Mouse (Mus musculus) urinary bladder, adult 2 months (tissue): ENCODE data around the gene 4930402H24Rik. TPM values are rescaled to one million over a fixed set of nuclear protein-coding genes. Genes with fewer than 3 reads are reported as not detected.

Experiments
- DNase-seq: peaks from one replicate; pipeline ENCODE4 v3.0.0; 2022; ENCODE audit warnings: low spot score
- polyA plus RNA-seq: library from polyadenylated mRNA; depleted of rRNA; stranded (reverse); fragments of >200 nt; gene quantifications from 2 replicates; pipeline ENCODE4 v1.2.3, GENCODE M21; 2012

4930402H24Rik gene
- polyA plus RNA-seq, 1 experiment, result 46.9 TPM

DNA sequence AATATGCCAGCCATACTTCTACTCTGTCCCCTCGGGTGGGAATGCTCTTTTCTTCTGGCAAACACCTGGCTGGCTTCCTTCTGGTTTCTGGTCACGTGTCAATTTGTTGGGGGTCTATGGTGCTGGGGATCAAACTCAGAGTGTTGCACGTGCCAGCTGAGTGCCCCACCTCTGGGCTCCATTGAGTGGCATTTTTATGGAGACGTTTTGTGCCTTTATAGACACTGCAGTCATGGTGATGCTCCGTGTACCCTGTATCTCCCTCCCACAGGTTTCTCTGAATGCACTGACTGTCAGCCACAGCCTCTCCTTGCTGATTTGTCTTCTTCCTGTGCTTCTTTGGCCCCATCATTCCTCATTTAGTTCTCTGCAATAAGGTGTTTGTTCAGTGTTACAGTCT lies 174.4 kb downstream of the 4930402H24Rik start:
- DNase-seq, result no peak

DNA sequence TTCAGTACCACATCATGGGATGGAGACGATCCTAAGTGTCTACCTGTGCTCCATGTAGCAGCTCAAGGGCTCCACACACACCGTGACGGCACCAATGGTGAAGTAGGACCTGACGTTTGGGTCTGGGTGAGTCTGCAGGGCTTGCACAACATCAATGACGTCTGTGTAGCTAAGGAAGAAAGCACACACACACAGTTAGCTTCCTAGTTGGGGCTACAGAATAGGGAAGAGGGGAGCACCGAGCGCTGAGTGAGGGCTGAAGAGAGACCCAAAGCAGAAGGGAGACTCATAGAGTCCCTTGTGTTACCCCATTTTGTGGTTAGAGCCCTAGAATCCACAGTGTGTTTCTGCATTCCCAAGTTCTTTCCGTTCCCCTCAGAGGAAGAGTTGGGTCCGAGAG lies 175.5 kb downstream of the 4930402H24Rik start:
- DNase-seq, result no peak

DNA sequence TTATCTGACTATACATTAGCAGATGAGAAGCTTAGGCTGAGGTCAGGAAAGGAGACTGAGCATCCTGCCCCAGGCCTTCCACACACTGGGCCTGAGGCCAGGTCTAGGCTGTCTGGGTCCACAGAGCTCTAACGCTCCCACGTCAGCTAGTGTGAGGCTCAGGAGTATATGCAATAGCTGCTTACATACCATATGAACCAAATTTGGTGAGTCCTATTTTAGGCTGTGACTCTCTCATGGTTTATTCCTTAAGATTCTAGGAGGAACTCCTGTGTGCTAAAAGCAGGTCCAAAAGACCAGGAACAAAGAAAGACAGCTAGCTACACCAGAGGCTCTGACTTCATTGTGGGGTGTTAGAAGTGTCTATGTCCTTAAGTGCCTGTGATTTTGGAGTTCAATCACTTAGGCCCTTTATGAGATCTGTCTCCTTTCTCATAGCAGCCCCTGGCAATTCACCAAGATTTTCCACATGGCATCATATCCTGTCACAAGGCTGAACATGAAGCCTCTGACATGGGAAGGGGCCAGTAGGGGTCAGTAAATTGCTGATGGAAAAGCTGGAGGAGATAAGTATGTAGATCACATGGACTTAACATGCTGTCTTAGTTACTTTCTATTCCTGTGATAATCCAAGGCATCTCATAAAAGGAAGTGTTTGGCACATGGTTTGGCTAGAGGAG lies 177.2 kb downstream of the 4930402H24Rik start:
- no peak for DNase-seq

DNA sequence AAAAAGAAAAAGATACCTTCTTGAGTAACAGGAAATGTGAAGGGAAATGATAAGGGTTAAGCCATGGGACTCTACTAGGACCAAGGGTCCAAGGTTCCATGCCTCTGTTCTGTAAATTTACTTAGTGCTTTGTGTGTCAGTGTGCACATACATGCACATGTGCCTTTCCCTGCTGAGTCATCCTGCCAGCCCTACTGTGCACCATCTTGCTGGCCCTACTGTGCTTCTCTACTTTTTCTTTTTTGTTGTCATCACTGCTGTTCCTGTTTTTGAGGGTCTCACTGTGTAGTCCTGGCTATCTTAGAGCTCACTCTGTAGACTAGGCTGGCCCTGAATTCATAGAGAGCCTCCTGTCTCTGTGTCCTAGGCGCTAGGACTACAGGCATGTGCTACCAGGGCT lies 178.5 kb downstream of the 4930402H24Rik start:
- DNase-seq, result no peak

DNA sequence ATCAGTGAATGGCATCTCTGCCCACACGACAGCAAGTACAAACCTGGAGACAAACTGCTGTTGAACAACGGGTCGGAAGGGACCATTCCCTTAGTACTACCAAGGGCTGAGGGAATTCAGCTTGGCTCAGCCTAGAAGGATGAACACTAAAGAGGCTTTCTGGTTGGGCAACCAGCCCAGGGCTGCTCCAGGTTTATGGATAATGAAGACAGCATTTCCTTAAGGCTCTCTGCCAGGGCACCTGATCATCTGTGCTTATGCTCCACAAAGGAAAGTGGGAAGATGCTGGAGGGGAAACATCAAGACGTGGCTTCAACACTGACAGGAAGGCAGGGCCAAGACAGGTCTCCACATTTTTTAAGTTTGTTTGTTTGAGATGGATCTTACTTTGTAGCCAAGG lies 181.8 kb downstream of the 4930402H24Rik start:
- no peak for DNase-seq

DNA sequence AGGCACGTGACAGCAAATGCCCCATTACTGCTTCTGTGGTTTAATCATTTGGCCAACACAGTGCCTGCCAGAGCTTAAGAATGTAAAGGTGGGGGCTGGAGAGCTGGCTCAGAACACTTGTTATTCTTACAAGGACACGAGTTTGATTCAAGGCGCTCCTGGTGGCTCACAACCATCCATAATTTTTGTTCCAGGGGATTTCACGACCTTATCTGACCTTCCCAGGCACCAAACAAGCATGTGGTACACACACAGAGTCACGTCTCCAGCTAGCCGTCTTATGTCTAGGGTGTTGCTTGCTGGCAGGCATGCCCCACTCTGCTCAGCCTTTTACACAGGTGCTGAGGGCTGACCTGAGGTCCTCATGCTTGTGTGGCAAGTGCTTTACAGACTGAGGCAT lies 188.3 kb downstream of the 4930402H24Rik start:
- DNase-seq, result no peak

DNA sequence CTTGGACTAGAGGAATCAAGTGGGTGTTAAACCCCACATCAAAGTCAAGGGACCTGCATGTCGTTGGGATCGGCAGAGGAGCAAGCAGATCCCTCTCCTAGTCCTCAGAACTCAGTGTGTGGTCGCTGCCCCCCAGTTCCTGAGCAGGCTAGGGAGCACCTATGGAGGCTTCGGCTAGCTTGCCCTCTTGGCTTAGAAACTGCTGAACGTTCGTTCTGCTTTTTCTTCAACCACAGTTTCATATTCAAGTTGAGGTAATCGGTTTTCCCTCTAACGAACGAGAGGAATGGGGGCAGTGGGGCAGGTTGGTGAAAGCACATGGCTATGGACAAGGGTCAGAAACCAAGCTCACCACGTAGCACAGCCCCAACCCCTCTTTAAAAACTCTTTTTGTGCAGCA lies 199.1 kb downstream of the 4930402H24Rik start:
- no peak for DNase-seq

DNA sequence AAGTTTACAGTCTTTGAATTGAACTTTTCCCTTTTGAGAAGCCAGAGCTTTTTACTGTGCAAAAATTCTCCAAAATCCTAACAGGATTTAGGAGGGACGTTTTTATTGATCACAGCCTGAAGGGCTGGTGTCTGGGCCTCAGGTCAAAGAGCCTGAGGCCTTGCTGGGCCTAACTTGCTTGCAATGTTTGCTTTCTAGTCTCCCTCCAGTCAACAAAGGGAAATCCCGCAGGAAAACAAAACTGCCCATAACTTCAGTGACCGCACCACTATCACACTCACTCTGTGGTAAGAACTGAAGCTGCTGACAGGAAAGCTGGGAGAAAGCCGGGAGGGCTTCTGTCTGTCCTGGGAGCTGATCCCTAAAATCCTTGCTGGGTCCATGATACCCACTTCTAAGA lies 199.6 kb downstream of the 4930402H24Rik start:
- no peak for DNase-seq

DNA sequence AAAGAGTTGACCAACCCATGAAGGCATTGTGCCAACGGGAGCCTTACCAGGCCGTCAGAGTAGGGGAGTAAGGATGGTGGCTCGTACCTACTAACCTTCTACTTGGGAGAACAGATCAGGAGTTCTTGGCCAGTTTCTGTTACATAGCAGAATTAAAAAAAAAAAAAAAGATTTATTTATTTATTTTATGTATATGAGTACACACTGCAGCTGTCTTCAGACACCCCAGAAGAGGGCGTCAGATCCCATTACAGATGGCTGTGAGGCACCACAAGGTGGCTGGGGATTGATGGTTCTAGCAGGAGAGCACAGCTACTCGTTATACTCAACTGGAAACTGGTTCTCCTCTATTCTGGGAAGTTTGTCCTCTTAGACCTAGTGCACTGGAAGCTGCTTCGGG lies 201.0 kb downstream of the 4930402H24Rik start:
- no peak for DNase-seq

DNA sequence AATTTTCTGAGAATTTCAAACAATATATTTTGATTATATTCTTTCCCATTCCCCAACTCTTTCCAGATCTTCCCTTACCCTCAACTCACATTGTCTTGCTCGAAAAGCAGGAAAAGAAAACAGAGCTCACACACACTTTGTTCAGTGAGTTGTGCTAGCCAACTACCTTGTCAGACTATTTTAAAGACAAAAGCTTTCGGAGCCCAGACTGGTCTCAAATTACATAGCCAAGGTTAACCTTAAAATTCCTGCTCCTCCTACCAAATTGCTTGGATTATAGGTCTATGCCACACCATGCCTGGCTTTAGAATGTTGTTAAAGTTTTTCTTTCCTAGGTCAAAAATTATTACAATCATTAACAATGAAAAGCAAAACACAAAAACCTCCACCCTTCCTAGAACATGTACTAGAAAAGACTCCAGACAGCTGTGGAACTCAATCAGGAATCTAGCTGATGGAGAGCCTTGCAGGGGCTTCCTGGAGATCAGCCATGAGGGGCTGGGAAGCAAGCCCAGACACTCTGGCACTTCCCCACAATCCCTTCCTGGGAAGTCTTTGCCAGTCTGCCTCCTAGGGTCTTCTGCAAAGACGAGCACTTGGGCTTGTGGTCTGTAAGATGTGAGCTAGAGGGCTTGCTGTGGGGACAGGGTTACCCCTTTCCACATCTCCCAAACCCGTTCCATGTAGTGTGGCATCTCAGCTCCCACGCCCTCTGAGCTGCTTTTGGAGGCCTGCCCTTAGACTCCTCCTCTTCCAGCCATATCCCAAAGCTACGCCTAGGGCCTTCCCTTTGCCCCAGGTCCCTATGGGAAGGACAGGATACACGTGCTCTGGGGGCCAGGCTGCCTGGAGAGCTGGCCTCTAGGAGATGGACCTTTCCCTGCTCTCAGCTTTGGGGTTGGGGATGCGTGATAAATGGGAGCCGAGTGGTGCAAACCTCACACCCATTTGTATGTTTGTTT lies 201.9 kb downstream of the 4930402H24Rik start:
- no peak for DNase-seq

DNA sequence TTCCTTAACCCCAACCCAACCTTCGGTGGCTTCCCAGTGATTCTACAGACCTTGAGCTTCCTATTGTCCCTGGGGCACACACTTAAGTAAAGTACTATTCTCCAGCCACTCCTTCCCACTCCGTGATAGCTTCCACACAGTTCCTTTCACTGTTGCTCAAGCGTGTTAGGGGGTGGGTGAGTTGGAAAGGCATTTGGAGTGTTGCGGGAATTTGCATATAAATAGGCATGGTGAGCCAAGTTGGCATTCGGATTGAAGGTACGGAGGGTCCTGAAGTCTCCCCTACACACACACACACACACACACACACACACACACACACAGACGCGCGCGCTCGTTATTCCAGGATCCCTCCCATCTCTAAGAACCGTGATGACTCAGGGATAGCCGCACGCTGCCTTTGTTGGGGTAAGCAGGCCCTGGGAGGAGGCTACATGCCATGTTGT lies 208.4 kb downstream of the 4930402H24Rik start:
- no peak for DNase-seq

DNA sequence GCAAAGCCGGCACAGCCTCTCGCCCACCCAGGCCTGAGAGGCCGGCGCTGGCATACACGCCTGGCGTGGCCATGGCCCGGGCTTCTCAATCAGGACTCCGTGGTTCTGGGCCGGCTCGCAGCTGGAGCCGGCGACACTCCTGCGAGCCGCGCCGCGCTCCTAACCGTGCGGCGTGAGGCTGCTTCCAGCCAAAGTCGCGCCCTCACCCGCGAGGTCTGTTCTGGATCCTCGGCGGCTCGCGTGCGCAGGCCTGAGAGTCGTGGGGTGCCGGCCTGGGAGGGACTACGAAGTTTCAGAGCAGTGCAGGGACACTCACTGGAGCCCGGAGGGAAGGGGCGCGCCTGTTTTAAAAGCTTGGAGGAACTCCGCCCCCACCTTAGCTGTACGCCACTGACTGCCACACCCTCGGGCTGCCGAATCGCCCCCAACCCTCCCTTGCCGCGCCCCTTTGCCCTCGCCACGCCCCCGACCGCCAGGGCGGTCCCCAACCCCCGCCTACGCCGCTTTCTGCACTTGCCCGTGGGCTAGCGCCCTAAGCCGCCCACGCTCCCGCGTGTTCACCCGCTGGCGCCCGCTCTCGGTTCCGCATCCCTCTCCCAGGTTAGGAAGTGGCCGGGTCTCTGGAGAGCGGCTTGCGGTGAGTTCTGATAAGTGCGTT lies 208.9 kb downstream of the 4930402H24Rik start, which contains the start of gene Slc4a11:
Slc4a11 (minus strand) TSS at position 367 of the 658 bp plus-strand sequence.
- DNase-seq, result peak; percentile 40

DNA sequence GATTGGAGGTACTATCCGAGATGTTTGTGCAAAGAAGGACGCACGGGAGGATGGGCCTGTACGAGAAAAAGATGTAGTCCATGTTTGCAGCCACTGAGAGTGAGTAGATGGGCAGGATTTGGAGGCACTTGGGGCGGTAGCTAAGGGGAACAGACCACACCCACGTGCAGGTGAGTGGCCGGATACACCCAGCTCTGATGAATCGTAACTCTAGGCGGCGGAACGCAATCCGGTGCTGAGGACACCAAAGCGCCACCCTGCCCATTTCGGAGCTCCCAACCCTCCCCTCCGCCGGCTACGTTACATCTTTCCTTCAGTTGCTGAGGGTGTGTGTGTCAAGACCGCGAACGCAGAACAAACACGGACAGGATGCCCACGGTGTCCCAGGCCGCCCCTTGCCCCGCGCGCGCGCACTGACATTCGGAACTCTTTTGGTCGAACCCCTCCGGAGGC lies 209.5 kb downstream of the 4930402H24Rik start:
- no peak for DNase-seq

DNA sequence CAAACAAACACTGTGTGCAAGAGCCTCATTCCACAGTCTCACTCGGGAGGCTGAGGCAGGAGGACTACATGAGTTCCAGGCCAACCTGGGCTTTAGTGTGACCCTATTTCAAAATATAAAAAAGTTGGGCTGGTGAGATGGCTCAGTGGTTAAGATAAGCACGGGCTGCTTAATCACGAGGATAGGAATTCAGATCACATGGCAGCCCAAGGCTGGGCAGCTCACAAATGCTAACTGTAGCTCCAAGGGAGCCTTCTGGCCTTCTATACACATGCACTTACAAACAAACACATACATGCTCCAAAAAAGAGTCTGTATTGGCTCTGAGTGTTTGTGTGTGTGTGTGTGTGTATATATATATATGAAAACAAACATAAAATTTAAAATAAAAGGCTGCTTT lies 212.6 kb downstream of the 4930402H24Rik start:
- no peak for DNase-seq

DNA sequence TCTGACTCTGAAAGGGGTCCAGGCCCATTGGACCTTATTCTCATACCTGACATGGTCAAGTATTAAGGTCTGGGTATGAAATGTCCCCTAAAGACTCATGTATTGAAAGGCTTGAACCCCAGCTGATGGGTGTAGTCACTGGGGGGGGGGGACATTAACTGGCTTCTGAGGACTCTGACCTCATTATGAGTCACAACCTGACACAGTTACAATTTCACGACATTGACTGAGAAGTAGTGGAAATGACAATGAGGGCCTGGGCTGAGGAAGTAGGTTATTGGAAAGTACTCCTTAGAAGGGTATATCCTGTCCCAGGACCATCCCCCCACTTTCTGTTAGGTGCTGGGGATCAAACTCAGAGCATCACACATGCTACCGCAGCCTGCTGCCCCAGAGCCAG lies 217.2 kb downstream of the 4930402H24Rik start:
- no peak for DNase-seq

DNA sequence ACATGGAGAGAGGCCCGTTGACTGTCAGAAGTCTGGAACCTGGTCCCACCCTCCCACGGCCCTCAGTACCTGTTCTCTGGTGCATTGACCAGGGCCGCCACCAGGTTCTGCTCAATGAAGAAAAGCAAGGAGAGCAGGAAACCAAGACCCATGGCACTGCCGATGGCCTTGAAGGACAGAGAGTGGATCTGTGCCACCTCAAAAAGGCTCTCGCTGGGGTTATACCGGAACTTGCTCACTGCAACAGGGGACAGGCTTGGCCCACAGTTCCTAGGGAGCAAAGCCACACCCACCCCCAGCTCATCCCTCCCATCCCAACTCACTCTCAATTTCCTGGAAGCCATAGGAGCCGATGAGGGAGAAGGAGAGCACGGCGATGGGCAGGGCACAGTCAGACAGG lies 220.8 kb downstream of the 4930402H24Rik start:
- no peak for DNase-seq

DNA sequence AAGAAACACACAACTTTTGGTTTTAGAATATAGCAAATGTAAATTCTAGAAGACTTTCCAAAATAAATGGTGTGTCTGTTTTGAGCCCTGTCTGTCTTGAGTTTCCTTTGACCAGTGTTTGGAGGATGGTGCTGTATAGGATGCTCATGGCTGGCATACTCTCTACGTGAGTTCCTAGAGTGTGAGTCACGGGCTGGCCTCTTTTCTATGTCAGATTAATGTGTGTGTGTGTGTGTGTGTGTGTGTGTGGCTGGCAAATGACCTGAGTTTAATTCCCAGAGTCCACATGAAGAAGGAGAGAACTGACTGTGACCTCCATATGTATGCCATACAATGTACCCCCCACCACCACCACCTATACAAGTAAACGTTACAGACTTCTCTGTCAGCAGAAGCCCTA lies 224.7 kb downstream of the 4930402H24Rik start:
- DNase-seq, result no peak

DNA sequence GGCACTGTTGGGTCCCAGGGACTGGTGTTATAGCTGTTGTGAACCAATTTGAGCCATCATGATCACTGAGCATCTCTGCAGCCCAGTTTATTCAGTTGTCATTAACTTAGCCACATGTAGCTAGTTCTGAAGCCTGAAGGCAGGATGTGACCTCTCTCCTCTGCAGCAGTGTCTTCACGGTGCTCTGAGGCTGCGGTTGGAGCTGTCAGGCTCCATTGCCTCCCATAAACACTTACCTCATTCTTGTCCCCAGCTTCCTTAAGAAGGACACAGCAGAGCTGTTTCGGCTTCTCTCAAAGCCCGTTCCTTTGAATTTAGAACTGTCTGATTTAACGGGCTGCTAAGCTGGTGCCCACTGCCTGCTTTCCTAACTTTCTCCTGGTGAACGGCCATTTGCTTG lies 226.3 kb downstream of the 4930402H24Rik start:
- DNase-seq, result no peak

DNA sequence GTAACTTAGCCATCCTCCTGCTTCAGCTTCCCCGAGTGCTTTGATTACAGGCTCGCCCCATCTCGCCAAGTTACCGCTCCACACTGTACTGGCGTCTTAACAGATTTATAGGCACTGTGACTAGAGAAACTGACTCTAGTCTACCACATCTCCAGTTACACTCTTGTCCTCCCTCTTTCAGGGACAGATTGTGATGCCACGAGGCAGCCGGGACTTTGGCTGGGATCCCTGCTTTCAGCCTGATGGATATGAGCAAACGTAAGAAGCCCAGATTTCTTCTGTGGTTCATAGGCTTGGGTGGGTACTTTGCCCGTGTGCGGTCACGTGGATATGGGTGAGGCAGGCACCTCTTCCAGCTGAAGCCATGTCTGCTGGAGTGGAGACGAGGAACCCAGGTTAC lies 227.1 kb downstream of the 4930402H24Rik start:
- no peak for DNase-seq

DNA sequence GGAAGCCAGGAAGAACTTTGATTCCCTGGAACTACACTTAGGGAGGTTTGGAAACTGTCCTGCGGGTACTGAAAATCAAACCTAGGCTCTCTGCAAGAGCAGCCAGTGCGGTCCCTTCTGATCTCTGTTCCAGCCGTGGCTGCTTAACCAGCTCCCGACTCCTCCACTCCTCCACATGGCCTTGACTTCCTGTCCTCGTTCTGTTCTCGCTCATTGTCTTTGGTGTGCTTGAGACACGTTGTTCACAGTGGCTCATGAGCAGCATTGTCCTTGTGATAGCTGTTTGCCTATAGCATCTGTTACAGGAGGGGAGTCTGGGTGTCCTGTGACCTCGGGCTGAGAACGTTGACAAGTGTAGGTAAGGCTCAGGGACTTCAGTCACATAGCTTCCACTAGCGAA lies 229.0 kb downstream of the 4930402H24Rik start:
- DNase-seq, result no peak

DNA sequence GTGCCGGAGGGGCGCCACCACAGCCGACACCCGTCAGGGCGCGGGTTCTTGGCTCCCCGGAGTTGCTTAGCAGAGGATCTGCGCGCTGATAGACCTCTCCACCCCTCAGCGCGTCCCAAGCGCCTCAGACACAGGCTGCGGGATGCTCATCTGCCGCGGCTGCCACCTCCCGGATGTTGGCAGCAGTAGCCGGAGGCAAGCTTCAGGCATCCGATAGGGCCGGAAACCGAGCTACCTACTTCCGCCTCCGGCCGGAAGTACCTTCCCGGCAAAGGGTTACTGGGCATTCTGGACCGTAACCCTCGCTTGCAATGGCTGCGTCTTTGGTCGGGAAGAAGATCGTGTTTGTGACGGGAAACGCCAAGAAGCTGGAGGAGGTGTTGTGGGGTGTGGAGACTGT lies 238.6 kb downstream of the 4930402H24Rik start, which contains the start of gene Itpa:
Itpa (plus strand) TSS at position 52 of the 400 bp plus-strand sequence.
- peak; percentile 67 for DNase-seq

DNA sequence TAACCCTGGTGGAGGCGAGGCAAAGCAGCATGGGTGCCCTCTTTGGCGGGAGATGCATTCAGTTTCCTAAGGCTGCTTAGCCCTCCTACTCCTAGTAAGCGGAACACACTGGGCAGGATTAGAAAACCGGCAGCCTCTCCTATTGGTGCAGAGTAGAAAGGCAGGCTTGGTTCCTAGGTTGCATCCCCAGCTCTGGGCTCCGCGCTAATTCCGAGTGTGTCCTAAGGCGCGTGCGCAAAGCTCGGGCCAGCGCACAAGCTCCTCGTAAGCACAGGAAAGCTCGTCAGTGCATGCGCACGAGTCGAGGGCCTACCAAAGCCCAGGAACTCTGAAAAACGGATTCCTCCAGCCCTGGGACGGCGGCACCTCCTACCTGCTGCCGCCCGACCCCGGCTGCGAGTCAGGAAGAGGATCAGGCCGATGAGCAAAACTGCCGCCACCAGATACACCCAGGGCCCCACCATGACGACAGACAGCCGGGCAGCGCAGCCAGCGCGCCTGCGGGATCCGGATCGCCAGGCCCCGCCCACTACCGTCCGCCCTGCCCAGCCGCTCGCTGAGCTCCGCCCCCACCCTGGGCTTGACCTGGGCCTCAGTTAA lies 242.0 kb downstream of the 4930402H24Rik start, which contains the start of gene Ddrgk1:
Ddrgk1 (minus strand) TSS at position 558 of the 600 bp plus-strand sequence.
- peak; percentile 89 for DNase-seq
